Mouse (Mus musculus): Measurements from ENCODE around the gene Mtf2.

GRCm38 (mm10) chr5:108021346-108021745 is 44.1 kb upstream of the Mtf2 start:
- TF ChIP-seq GATA1 (IDR thresholded peaks at IDR 0.05; ENCODE audit: low read length) (no peak), TAL1 (IDR thresholded peaks at IDR 0.05; ENCODE audit: low read length) (no peak)
